Mouse (Mus musculus) A20 (cell line): Measurements from ENCODE around the gene Nrip2.

Source experiments
- DNase-seq: peaks from one replicate; pipeline ENCODE4 v3.0.0-alpha.2; 2011; ENCODE audit warnings: low read depth, low spot score

Gene Nrip2

GRCm38 (mm10) chr6:128397574-128398261 is 1.4 kb upstream of the Nrip2 start:
- DNase-seq, result no peak

DNA sequence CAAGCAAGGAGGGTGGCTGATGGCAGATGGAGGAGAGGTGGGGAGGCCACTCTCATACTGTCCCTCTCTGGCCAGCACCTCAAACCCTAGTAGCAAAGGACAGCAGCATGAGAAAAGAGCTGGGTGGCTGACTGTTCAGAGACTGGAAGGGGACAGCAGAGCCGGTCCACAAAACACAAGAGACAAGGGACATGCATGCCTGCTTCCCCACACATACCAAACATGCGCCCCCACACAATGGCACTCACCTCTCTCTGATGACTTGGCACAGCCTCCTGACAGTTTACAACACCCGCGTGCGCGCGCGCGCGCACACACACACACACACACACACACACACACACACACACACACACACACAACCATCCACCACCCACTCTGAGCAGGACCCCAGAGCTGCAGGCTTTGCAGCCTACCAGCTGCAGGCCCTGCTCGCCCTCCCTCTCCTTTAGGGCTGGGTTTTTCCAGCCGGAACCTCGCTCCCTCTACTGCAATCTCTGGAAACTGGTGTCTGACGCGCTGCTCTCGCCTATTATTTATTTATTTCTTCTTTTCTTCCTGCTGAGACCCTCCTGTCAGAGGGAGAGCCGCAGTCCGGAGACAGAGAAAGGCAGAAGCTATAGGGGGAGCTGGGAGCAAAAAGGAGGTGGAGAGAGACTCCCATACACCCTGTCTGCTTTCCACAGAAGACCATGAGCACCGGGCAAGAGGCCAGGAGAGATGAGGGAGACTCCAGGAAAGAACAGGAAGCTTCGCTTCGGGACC is 507 bp downstream of the Nrip2 start:
- DNase-seq, result no peak

DNA sequence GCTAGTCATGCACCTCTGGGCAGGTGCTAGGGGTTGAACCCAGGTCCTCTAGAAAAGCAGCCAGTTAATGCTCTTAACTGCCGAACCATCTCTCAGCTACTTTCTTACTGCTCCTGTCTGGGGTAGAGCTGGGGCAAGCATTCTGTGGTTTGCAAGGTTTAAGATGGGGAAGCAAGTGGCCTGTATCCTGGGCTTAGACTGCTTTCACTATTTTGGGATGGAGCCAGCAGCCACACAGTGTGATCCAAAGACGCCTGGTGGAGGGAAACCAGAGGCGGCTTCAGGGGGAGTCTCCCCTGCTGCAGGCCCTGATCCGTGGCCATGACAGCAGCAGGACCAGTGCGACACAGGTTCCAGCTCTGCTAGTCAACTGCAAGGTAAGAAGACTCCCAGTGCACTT is 5.6 kb downstream of the Nrip2 start:
- no peak for DNase-seq

- DNase-seq, result no peak
Observed at GRCm38 (mm10) chr6:128408544-128409125, 9.5 kb downstream of the Nrip2 start.

DNA sequence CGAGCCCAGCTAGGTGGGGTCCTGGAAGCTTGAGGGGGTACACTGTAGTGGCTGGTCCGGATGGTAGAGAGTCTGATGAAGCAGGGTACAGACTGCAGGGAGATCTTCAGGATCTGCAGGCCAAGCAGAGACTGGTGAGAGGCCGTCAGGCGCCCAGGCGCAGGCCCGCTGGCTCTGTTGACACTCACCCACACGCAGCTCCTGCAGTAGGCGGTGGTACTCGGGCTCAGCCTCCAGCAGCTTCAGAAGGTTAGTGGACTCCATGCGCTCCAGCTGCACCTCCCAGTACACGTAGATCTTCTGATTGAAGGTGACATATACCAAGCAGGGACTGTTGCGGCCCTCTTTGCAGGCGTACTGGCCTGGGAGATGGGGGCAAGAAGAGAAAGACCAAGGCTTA is 11.2 kb downstream of the Nrip2 start:
- no peak for DNase-seq

GRCm38 (mm10) chr6:128411115-128411514 is 12.0 kb downstream of the Nrip2 start:
- DNase-seq, result peak; percentile 73

GRCm38 (mm10) chr6:128416169-128416568 is 17.1 kb downstream of the Nrip2 start:
- DNase-seq, result peak; percentile 45

DNA sequence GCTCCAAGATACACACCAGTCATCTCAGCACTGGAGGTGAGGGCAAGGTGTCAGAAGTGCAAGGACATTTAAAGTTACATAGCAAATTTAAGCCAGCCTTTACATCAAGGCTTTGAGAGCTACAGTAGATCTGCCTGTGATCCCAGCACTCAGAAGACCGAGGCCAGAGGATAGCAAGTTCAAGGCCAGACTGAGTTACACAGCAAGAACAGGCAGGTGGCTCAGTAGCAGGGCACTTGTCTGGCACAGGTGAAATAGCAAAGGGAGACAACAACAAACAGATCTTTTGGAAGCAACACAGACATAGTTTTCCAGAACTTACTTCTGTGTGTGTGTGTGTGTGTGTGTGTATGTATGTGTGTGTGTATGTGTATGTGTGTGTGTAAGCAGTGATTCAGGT is 19.0 kb downstream of the Nrip2 start:
- DNase-seq, result no peak

DNA sequence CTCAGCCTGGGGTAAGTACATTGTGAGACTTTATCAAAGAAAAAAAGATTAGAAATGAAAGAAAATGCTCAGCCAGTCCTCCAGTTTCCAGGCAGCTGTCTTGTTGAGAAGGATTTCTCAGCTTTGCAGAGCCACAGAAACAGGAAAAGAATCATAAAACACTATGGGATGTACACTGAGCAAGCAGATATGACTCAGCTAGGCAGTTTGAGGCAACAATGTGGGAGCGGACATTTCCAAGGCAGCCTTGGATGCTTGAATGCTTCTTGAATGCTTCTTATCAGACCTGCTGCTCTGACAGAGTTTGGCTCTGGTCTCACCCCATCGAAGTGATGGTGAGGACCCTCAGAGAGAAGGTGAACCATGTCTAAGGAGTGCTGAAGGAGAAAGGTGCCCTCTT is 21.9 kb downstream of the Nrip2 start:
- no peak for DNase-seq

- no peak for DNase-seq
Observed at GRCm38 (mm10) chr6:128421480-128421879, 22.4 kb downstream of the Nrip2 start.

GRCm38 (mm10) chr6:128423496-128424268 is 24.6 kb downstream of the Nrip2 start:
- DNase-seq, result peak; percentile 59

DNA sequence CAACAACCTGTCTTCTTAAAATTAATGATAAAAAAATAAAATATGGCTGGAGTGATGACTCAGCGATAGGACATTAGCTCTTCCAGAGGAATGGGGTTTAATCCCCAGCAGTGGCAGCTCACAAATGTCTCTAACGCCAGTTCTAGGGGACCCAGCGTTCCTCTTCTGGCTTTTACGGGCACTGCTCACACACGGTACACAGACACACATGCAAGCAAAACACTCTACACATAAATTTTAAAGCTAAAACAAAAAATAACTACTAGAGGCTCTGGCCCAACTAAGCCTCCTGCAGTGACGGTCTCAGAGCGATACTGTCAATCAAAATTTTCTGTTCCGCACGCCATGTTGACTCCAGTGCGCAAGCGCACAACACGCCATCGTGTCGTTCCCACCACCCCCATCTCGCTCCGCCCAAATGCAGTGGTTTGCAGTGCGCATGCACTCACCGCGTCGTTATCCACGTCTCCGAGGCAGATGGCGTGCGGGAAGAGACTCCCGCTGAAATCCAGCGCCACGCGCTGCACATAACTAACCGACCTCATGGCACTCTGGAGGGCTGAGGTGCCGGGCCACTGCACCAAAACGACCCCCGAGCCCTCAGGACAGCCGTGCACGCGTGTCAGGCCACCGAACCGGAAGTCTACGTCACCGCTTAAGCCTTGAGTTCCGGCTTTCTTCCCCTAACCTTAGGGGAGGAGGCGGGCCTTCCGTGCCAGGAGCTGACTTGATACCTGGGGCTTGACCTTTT is 25.3 kb downstream of the Nrip2 start, which contains the start of gene Itfg2:
Gene Itfg2 (minus strand): TSS at position 663 of the 751 bp plus-strand sequence.
- DNase-seq, result peak; percentile 99

- DNase-seq, result no peak
Observed at GRCm38 (mm10) chr6:128425046-128425445, 25.9 kb downstream of the Nrip2 start.

GRCm38 (mm10) chr6:128427571-128427970 is 28.5 kb downstream of the Nrip2 start:
- no peak for DNase-seq

GRCm38 (mm10) chr6:128429300-128429699 is 30.2 kb downstream of the Nrip2 start:
- no peak for DNase-seq

- no peak for DNase-seq
Observed at GRCm38 (mm10) chr6:128429826-128430225, 30.7 kb downstream of the Nrip2 start.

DNA sequence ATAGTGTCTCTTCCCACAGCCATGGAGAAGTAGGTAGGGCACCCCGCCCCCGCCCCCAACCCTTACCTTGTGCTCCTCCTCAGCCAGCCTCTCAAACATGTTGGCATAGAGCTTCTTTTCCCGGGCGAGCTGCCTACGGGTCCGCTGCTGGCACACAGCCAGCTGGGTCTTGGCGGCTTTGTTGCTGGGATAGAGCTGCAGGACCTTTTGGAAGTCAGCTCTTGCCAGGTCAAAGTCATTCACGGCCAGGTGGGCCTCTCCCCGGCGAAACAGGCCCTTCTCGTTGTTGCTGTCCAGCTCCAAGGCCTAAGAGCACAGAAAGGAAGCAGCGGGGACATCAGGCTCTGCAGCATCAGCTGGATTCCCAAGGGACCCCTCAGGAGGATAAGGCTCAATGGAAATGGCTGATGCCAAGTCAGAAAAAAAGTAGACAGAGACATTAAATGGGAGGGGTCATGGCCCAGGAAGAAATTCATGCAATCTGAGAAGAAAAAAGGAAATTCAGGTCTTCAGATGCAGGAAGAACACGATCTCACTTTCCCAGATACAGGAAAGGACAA is 33.3 kb downstream of the Nrip2 start:
- no peak for DNase-seq

- DNase-seq, result no peak
Observed at GRCm38 (mm10) chr6:128433566-128433965, 34.5 kb downstream of the Nrip2 start.

DNA sequence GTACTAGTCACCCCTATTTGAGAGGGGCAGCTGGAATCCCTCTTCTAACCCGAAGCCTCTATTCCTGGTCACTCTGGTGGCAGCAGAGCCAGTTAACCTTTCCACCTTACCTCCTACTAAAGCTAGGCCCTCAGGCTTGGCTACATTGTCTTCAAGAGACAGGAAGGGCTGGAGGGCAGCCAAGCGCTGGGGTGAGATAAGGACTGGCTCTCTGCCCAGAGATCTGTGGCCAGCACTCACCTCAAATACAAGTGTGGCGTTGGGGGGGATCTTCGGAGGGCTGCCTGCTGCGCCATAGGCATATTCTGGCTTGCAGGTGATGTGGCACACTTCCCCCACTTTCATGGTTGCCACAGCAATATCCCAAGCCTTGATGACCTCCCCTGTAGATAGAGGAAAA is 36.4 kb downstream of the Nrip2 start:
- no peak for DNase-seq

- DNase-seq, result no peak
Observed at GRCm38 (mm10) chr6:128436356-128437005, 37.4 kb downstream of the Nrip2 start.
